24 mouse cellular contexts compared by ENCODE assay signal in the genomic region with DNA sequence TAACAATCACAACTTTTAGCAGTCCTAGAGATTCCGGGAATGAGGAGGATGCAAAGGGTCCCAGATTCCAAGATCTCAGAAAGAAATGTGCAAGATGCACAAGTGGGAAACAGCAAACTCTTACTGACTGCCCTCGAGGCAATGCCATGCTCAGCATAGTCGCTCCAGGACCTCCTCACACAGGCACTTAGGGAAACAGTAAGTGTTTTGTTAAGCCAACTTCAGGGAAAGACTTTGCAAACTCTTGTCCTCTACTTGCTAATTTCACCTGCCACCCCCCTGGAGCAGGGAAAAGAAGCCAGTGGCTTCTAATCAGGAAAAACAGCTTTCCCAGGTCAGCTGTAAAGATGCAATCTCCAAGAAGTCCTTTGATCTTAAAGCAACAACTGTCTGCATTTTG.
DNase-seq lines count a peak whose midpoint lies in the region; ATAC-seq and TF ChIP-seq lines count a peak whose summit lies in the region.
"Had no signal": no experiment of that assay in that cellular context is flagged by ENCODE, and none has a peak within 500 bp of the region (broad histone marks: within the 10 kb centered on the region; RNA-seq: fewer than 3 reads in every experiment).

No protein-coding gene starts in this region.

- H3K79me2 ChIP-seq in heart, adult 2 months (replicated peaks; ENCODE audit: control insufficient read depth, insufficient read depth, low read length), result no peaks in the 10 kb centered on the region

- no peak for TF ChIP-seq CTCF in lung, adult 2 months (IDR thresholded peaks at IDR 0.05; ENCODE audit: insufficient read depth, low read length)
- no peak for TF ChIP-seq CTCF in heart, adult 2 months (IDR thresholded peaks at IDR 0.05)

- no peak overlapping the region for H3K9ac ChIP-seq in lung, embryonic 15.5 days
- no peak overlapping the region for H3K9ac ChIP-seq in heart, adult 2 months (ENCODE audit: low read depth, low read length)
- H3K9ac ChIP-seq: embryonic facial prominence, embryonic 13.5 days; forebrain, embryonic 15.5 days; heart, embryonic 13.5 days; hindbrain, embryonic 14.5 days; liver, embryonic 14.5 days had no signal

- WGBS in lung, embryonic 15.5 days, result 15% methylated on average over 3 of the region's 3 CpGs
- WGBS in lung, adult 2 months, result 14% methylated on average over 3 of the region's 3 CpGs
- 21% methylated on average over 3 of the region's 3 CpGs for WGBS in heart, adult 2 months

- TF ChIP-seq POLR2A in lung, adult 2 months (IDR thresholded peaks at IDR 0.05; ENCODE audit: borderline replicate concordance, extremely low read depth, low read depth, low read length), result no peak
- no peak for TF ChIP-seq POLR2A in heart, adult 2 months (IDR thresholded peaks at IDR 0.05; ENCODE audit: insufficient read depth, low read depth, low read length)

- H3K27me3 ChIP-seq in lung, embryonic 15.5 days, result no peaks in the 10 kb centered on the region
- no peaks in the 10 kb centered on the region for H3K27me3 ChIP-seq in heart, adult 2 months (ENCODE audit: control insufficient read depth, insufficient read depth, low read length)
- H3K27me3 ChIP-seq: embryonic facial prominence, embryonic 13.5 days; forebrain, embryonic 15.5 days had no signal

- H3K4me2 ChIP-seq in lung, embryonic 15.5 days, result no peak overlapping the region
- H3K4me2 ChIP-seq: embryonic facial prominence, embryonic 13.5 days; forebrain, embryonic 15.5 days; heart, embryonic 13.5 days; hindbrain, embryonic 14.5 days had no signal

- no peaks in the 10 kb centered on the region for H3K9me3 ChIP-seq in lung, embryonic 15.5 days
- H3K9me3 ChIP-seq: embryonic facial prominence, embryonic 13.5 days; forebrain, embryonic 10.5 days; forebrain, embryonic 15.5 days; heart, embryonic 13.5 days had no signal

- TF ChIP-seq EP300 in heart, adult 2 months (IDR thresholded peaks at IDR 0.05; ENCODE audit: insufficient read depth, low read depth, low read length), result no peak

- H3K4me1 ChIP-seq in lung, embryonic 15.5 days, result peaks cover 8% of the 10 kb centered on the region
- H3K4me1 ChIP-seq in lung, adult 2 months (ENCODE audit: control insufficient read depth, insufficient read depth, low read length), result no peaks in the 10 kb centered on the region
- no peaks in the 10 kb centered on the region for H3K4me1 ChIP-seq in heart, adult 2 months (ENCODE audit: control insufficient read depth, insufficient read depth, low read length)
- H3K4me1 ChIP-seq: embryonic facial prominence, embryonic 13.5 days; forebrain, embryonic 15.5 days had no signal

- no peak overlapping the region for H3K4me3 ChIP-seq in lung, embryonic 15.5 days
- no peak overlapping the region for H3K4me3 ChIP-seq in lung, adult 2 months (replicated peaks; ENCODE audit: extremely low read depth, low read depth, low read length)
- H3K4me3 ChIP-seq in heart, adult 2 months, result no peak overlapping the region
- H3K4me3 ChIP-seq: embryonic facial prominence, embryonic 13.5 days; forebrain, embryonic 10.5 days; forebrain, embryonic 15.5 days; gastrocnemius, adult 2 months; heart, embryonic 13.5 days had no signal

- H3K36me3 ChIP-seq in lung, embryonic 15.5 days, result no peaks in the 10 kb centered on the region
- no peaks in the 10 kb centered on the region for H3K36me3 ChIP-seq in heart, adult 2 months (ENCODE audit: control insufficient read depth, insufficient read depth, low read length)
- H3K36me3 ChIP-seq: embryonic facial prominence, embryonic 13.5 days; forebrain, embryonic 10.5 days; forebrain, embryonic 15.5 days; heart, embryonic 13.5 days had no signal

- intact Hi-C loops in heart, adult 2 months (cut with DNase I), result no loop called here

- peak; percentile 33; the same call in 1 of the 2 replicates for ATAC-seq in lung, embryonic 15.5 days (ENCODE audit: borderline replicate concordance, extremely low read depth, low FRiP score, low TSS enrichment)
- ATAC-seq: CD4-positive, CD25-positive, alpha-beta regulatory T cell, adult 4 months; forebrain, embryonic 15.5 days; intestine, postnatal 0 days had no signal

- DNase-seq in lung, adult 2 months, result no peak
- peak; percentile 78 for DNase-seq in ZHBTc4 (ENCODE audit: low read depth, low spot score)
- peak; percentile 7 for DNase-seq in forelimb bud, embryonic 11.5 days (ENCODE audit: low read depth, low spot score)
- peak; percentile 6 for DNase-seq in mesoderm, embryonic 11.5 days (ENCODE audit: low read depth, low spot score)
- DNase-seq in urinary bladder, postnatal 36 days (ENCODE audit: low spot score in 2 of 2), result no peak
- no peak for DNase-seq in heart, adult 2 months
- DNase-seq: adrenal gland, postnatal 10 days; cerebellum, adult 9-10 months; gastrocnemius, adult 2 months; gastrocnemius, postnatal 36 days; kidney, adult 9 months; liver; right cerebral cortex, postnatal 14 days; thymus, postnatal 14 days had no signal

- peak overlapping the region; percentile 53; the same call in 1 of the 2 replicates for H3K27ac ChIP-seq in lung, embryonic 15.5 days
- H3K27ac ChIP-seq in heart, adult 2 months, result no peak overlapping the region
- H3K27ac ChIP-seq: embryonic facial prominence, embryonic 13.5 days; forebrain, embryonic 10.5 days; forebrain, embryonic 15.5 days; gastrocnemius, adult 2 months; heart, embryonic 13.5 days; hindbrain, embryonic 14.5 days; liver, embryonic 14.5 days; macrophage had no signal

Comparison
In these comparisons a context has a peak if more than half of its experiments do, and no peak if none do; other contexts are left out.
1. DNase-seq: peak in ZHBTc4 (single experiment), forelimb bud, embryonic 11.5 days (single experiment) and mesoderm, embryonic 11.5 days (single experiment); none in lung, adult 2 months (single experiment), urinary bladder, postnatal 36 days (0 of 2) and heart, adult 2 months (0 of 2).